Mouse (Mus musculus) heart, embryonic 12.5 days (tissue): ENCODE data around the gene Gm29276. TPM values are rescaled to one million over a fixed set of nuclear protein-coding genes. Genes with fewer than 3 reads are reported as not detected.
"Not testable (repeated sequence)": the region's sequence is repeated elsewhere in the genome, so short reads cannot be mapped to it uniquely, and the experiment has no call there.

Source experiments
- ATAC-seq: fragments of 200-750 bp; cut with Nextera tagmentation; 2 replicates; pipeline ENCODE4 v1.8.0; 2017; ENCODE audit warnings: moderate TSS enrichment, moderate library complexity; ENCODE audit not compliant: insufficient number of reproducible peaks, low FRiP score
- H3K27ac ChIP-seq: fragments of 300-500 bp; sonication (generic); 2 replicates; pipeline ENCODE4 v1.5.1; 2016; ENCODE audit warnings: mild to moderate bottlenecking, moderate library complexity; ENCODE audit not compliant: poor library complexity, severe bottlenecking
- H3K27me3 ChIP-seq: fragments of 300-500 bp; sonication (generic); replicated peaks from 2 replicates; pipeline ENCODE4 v1.6.1; 2016; ENCODE audit warnings: mild to moderate bottlenecking, moderate library complexity
- H3K36me3 ChIP-seq: fragments of 300-500 bp; sonication (generic); 2 replicates; pipeline ENCODE4 v1.6.1; 2016; ENCODE audit warnings: mild to moderate bottlenecking, moderate library complexity
- H3K4me1 ChIP-seq: fragments of 300-500 bp; sonication (generic); replicated peaks from 2 replicates; pipeline ENCODE4 v1.6.1; 2016; ENCODE audit warnings: mild to moderate bottlenecking
- H3K4me2 ChIP-seq: fragments of 300-500 bp; sonication (generic); 2 replicates; pipeline ENCODE4 v1.6.1; 2016; ENCODE audit warnings: mild to moderate bottlenecking, moderate library complexity
- H3K4me3 ChIP-seq: fragments of 300-500 bp; sonication (generic); 2 replicates; pipeline ENCODE4 v1.5.1; 2016; ENCODE audit warnings: mild to moderate bottlenecking
- H3K9ac ChIP-seq: fragments of 300-500 bp; sonication (generic); 2 replicates; pipeline ENCODE4 v1.6.1; 2016; ENCODE audit warnings: mild to moderate bottlenecking, moderate library complexity
- H3K9me3 ChIP-seq: fragments of 300-500 bp; sonication (generic); replicated peaks from 2 replicates; pipeline ENCODE4 v1.6.1; 2016; ENCODE audit warnings: mild to moderate bottlenecking, moderate library complexity
- WGBS: fragments of 180-500 bp; shearing (Covaris S2); methylation state at CpG from one replicate; pipeline ENCODE4 v1.1.7; 2016; 5-methylcytosine and 5-hydroxymethylcytosine counted together
- polyA plus RNA-seq: library from polyadenylated mRNA; unstranded; fragments of >200 nt; fragmentation: Nextera tagmentation; extraction: Ambion mirVana; gene quantifications from 2 replicates; pipeline ENCODE4 v1.2.1, GENCODE M21; 2016

Gene Gm29276
- polyA plus RNA-seq: not detected in 2 replicates

DNA sequence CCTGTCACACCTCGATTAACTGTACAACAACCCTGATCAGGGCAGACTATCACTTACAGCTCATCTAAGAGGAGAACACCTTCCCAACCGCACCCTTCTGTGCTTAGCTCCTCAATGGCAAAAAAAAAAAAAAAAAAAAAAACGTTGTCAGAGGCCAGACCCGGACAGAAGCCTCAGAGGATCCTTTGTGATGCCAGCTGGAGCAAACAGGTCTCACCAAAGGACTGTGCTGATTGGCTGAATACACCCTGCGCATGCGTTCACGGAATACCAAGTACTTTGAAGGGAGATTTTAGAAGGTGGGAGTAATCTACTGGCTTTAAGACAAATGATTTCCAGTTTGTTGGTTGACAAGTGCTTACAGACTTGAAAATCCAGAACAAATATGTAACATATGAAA lies at the start of gene Gm29276:
TSS of gene Gm29276 (minus strand) at position 101 of the 400 bp plus-strand sequence.
- not testable (repeated sequence) for H3K36me3 ChIP-seq, H3K4me2 ChIP-seq, ATAC-seq, H3K9ac ChIP-seq, H3K9me3 ChIP-seq, H3K4me3 ChIP-seq, H3K27ac ChIP-seq, H3K4me1 ChIP-seq, H3K27me3 ChIP-seq
- WGBS: 80% methylated on average over 1 of the region's 7 CpGs
